Mouse (Mus musculus): ENCODE measurements at regions not wholly inside any gene's neighbourhood (a gene's known extent, or its start where the extent isn't known, plus 50 kb on each side); places are given as distances from the start of the nearest gene placed in this dataset.

GRCm38 (mm10) chr5:37897501-37897900 lies 73.1 kb upstream of the Msx1 start:
- Histone ChIP-seq H3K4me3 (no peak overlapping the region), H3K4me1 (replicated peaks) (peaks cover 24% of the 10 kb centered on the region), H3K27me3 (replicated peaks) (peaks cover 87% of the 10 kb centered on the region), H3K4me2 (no peak overlapping the region), H3K27ac (ENCODE audit: poor library complexity, severe bottlenecking) (no peak overlapping the region), H3K36me3 (no peaks in the 10 kb centered on the region), H3K9me3 (replicated peaks) (no peaks in the 10 kb centered on the region), H3K9ac (no peak overlapping the region)
- WGBS = 84% methylated on average over 6 of the region's 6 CpGs
- no peak for ATAC-seq (ENCODE audit: insufficient number of reproducible peaks, low FRiP score)

GRCm38 (mm10) chr5:37895441-37896336 lies 71.3 kb upstream of the Msx1 start:
- Histone ChIP-seq H3K27ac (ENCODE audit: poor library complexity, severe bottlenecking) (no peak overlapping the region), H3K9me3 (replicated peaks) (no peaks in the 10 kb centered on the region)
- WGBS = 6% methylated on average over 19 of the region's 19 CpGs

GRCm38 (mm10) chr5:37893639-37894550 lies 69.5 kb upstream of the Msx1 start:
- Histone ChIP-seq H3K27ac (ENCODE audit: poor library complexity, severe bottlenecking) (no peak overlapping the region), H3K9me3 (replicated peaks) (no peaks in the 10 kb centered on the region), H3K4me3 (peak overlapping the region; percentile 43), H3K4me2 (peak overlapping the region; percentile 76), H3K9ac (peak overlapping the region; percentile 37; the same call in 1 of the 2 replicates), H3K36me3 (no peaks in the 10 kb centered on the region), H3K4me1 (replicated peaks) (peaks cover 20% of the 10 kb centered on the region), H3K27me3 (replicated peaks) (peaks cover 80% of the 10 kb centered on the region)
- WGBS = 3% methylated on average over 36 of the region's 36 CpGs
- ATAC-seq (ENCODE audit: insufficient number of reproducible peaks, low FRiP score) = peak; percentile 68

More at GRCm38 (mm10) chr5:37895441-37896336, 71.3 kb upstream of the Msx1 start:
- ATAC-seq (ENCODE audit: insufficient number of reproducible peaks, low FRiP score) = no peak
- Histone ChIP-seq H3K36me3 (no peaks in the 10 kb centered on the region), H3K4me1 (replicated peaks) (peaks cover 20% of the 10 kb centered on the region), H3K9ac (no peak overlapping the region), H3K4me2 (peak overlapping the region; percentile 26), H3K27me3 (replicated peaks) (peaks cover 83% of the 10 kb centered on the region), H3K4me3 (no peak overlapping the region)

GRCm38 (mm10) chr5:37890641-37891040 lies 66.3 kb upstream of the Msx1 start:
- WGBS = 53% methylated on average over 11 of the region's 11 CpGs
- no peaks in the 10 kb centered on the region for H3K36me3 ChIP-seq

GRCm38 (mm10) chr5:37879668-37880380 lies 55.4 kb upstream of the Msx1 start:
- Histone ChIP-seq H3K36me3 (no peaks in the 10 kb centered on the region), H3K9ac (no peak overlapping the region), H3K4me3 (no peak overlapping the region), H3K4me1 (replicated peaks) (no peaks in the 10 kb centered on the region; the same call in 1 of the 2 replicates), H3K27ac (ENCODE audit: poor library complexity, severe bottlenecking) (no peak overlapping the region), H3K27me3 (replicated peaks) (no peaks in the 10 kb centered on the region), H3K4me2 (no peak overlapping the region), H3K9me3 (replicated peaks) (no peaks in the 10 kb centered on the region)
- ATAC-seq (ENCODE audit: insufficient number of reproducible peaks, low FRiP score) = no peak
- WGBS = 67% methylated on average over 2 of the region's 2 CpGs

More at GRCm38 (mm10) chr5:37890641-37891040, 66.3 kb upstream of the Msx1 start:
- Histone ChIP-seq H3K4me2 (no peak overlapping the region), H3K4me3 (no peak overlapping the region), H3K27me3 (replicated peaks) (peaks cover 71% of the 10 kb centered on the region), H3K27ac (ENCODE audit: poor library complexity, severe bottlenecking) (no peak overlapping the region), H3K9me3 (replicated peaks) (no peaks in the 10 kb centered on the region), H3K9ac (no peak overlapping the region), H3K4me1 (replicated peaks) (peaks cover 15% of the 10 kb centered on the region)
- no peak for ATAC-seq (ENCODE audit: insufficient number of reproducible peaks, low FRiP score)

- no peak overlapping the region for H3K9ac ChIP-seq
- no peaks in the 10 kb centered on the region for H3K9me3 ChIP-seq (replicated peaks)
- peak; percentile 25; the same call in 1 of the 2 replicates for ATAC-seq (ENCODE audit: insufficient number of reproducible peaks, low FRiP score)
- no peak overlapping the region for H3K4me2 ChIP-seq
- WGBS = 43% methylated on average over 4 of the region's 4 CpGs
- H3K4me3 ChIP-seq = no peak overlapping the region
- H3K27me3 ChIP-seq (replicated peaks) = no peaks in the 10 kb centered on the region; the same call in 1 of the 2 replicates
- H3K36me3 ChIP-seq = no peaks in the 10 kb centered on the region
- H3K4me1 ChIP-seq (replicated peaks) = no peaks in the 10 kb centered on the region
- H3K27ac ChIP-seq (ENCODE audit: poor library complexity, severe bottlenecking) = no peak overlapping the region
These were observed 51.9 kb upstream of the Msx1 start for GRCm38 (mm10) chr5:37876240-37876639.

GRCm38 (mm10) chr5:37875452-37875851 lies 51.1 kb upstream of the Msx1 start:
- no peak for ATAC-seq (ENCODE audit: insufficient number of reproducible peaks, low FRiP score)
- WGBS = 80% methylated on average over 13 of the region's 13 CpGs
- H3K9ac ChIP-seq = no peak overlapping the region

GRCm38 (mm10) chr5:37874784-37875281 lies 50.5 kb upstream of the Msx1 start:
- 64% methylated on average over 6 of the region's 6 CpGs for WGBS
- no peaks in the 10 kb centered on the region; the same call in none of the 2 replicates for H3K27me3 ChIP-seq (replicated peaks)
- no peak for ATAC-seq (ENCODE audit: insufficient number of reproducible peaks, low FRiP score)
- no peaks in the 10 kb centered on the region for H3K4me1 ChIP-seq (replicated peaks)
- no peaks in the 10 kb centered on the region for H3K36me3 ChIP-seq
- no peak overlapping the region for H3K4me2 ChIP-seq
- H3K9me3 ChIP-seq (replicated peaks) = no peaks in the 10 kb centered on the region
- no peak overlapping the region for H3K27ac ChIP-seq (ENCODE audit: poor library complexity, severe bottlenecking)
- H3K4me3 ChIP-seq = no peak overlapping the region
- no peak overlapping the region for H3K9ac ChIP-seq

More at GRCm38 (mm10) chr5:37875452-37875851, 51.1 kb upstream of the Msx1 start:
- H3K36me3 ChIP-seq = no peaks in the 10 kb centered on the region
- H3K4me2 ChIP-seq = no peak overlapping the region
- H3K4me3 ChIP-seq = no peak overlapping the region
- no peaks in the 10 kb centered on the region; the same call in none of the 2 replicates for H3K27me3 ChIP-seq (replicated peaks)
- H3K27ac ChIP-seq (ENCODE audit: poor library complexity, severe bottlenecking) = no peak overlapping the region
- H3K9me3 ChIP-seq (replicated peaks) = no peaks in the 10 kb centered on the region
- H3K4me1 ChIP-seq (replicated peaks) = no peaks in the 10 kb centered on the region

Measured in heart, embryonic 12.5 days (tissue).